Mouse (Mus musculus): ENCODE measurements around the gene Ppp1r17. TPM values are rescaled to one million over a fixed set of nuclear protein-coding genes. Genes with fewer than 3 reads are reported as not detected.

Ppp1r17 gene
- polyA plus RNA-seq, 1 experiment from 2014 or later: 5.6 TPM

DNA sequence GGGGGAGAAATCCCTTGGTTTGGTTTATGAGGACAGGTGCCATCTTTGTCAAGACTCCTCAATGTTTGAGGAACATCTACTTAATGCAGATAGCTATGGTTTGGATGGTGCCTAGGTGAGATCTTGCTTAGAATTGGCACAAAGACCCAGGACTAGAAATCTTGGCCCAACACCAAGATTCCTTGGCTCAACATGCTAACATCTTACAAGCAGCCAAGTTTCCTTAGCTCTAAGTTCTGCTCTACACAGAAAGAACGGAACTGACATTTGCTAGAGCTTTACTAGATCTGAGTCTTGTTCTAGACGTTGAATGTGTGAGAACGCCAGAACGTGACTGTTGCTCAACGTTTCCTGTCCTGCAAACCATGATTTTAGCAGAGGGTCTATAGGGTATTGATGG lies 10.7 kb downstream of the Ppp1r17 start:
- no peak overlapping the region for H3K4me3 ChIP-seq (ENCODE audit: control insufficient read depth in 1 of 2, insufficient read depth in 1 of 2, low read depth in 1 of 2, low read length in 2 of 2)
- H3K27me3 ChIP-seq (ENCODE audit: control insufficient read depth, insufficient read depth, low read length): no peaks in the 10 kb centered on the region
- H3K9ac ChIP-seq (ENCODE audit: low read length): no peak overlapping the region
- H3K4me2 ChIP-seq (ENCODE audit: low read length): no peak overlapping the region
- H3K27ac ChIP-seq (replicated peaks in 1 of 2; ENCODE audit: control insufficient read depth in 1 of 2, insufficient read depth in 1 of 2, low read depth in 2 of 2, low read length in 2 of 2): no peak overlapping the region
- H3K4me1 ChIP-seq (ENCODE audit: control insufficient read depth in 2 of 2, insufficient read depth in 2 of 2, low read length in 2 of 2): no peaks in the 10 kb centered on the region
- no peaks in the 10 kb centered on the region for H3K9me3 ChIP-seq (ENCODE audit: control insufficient read depth, low read length)
- WGBS: 80% methylated on average over 5 of the region's 5 CpGs
- ATAC-seq (ENCODE audit: insufficient number of reproducible peaks, insufficient read depth, low FRiP score, low read depth): no peak
- no peaks in the 10 kb centered on the region for H3K36me3 ChIP-seq (ENCODE audit: control insufficient read depth, insufficient read depth, low read length)

GRCm38 (mm10) chr6:56029986-56030385 lies 12.7 kb downstream of the Ppp1r17 start:
- ATAC-seq (ENCODE audit: insufficient number of reproducible peaks, insufficient read depth, low FRiP score, low read depth): no peak
- Histone ChIP-seq H3K4me1 (ENCODE audit: control insufficient read depth in 2 of 2, insufficient read depth in 2 of 2, low read length in 2 of 2) (no peaks in the 10 kb centered on the region), H3K9me3 (ENCODE audit: control insufficient read depth, low read length) (no peaks in the 10 kb centered on the region), H3K9ac (ENCODE audit: low read length) (no peak overlapping the region), H3K36me3 (ENCODE audit: control insufficient read depth, insufficient read depth, low read length) (no peaks in the 10 kb centered on the region), H3K4me3 (ENCODE audit: control insufficient read depth in 1 of 2, insufficient read depth in 1 of 2, low read depth in 1 of 2, low read length in 2 of 2) (no peak overlapping the region), H3K27me3 (ENCODE audit: control insufficient read depth, insufficient read depth, low read length) (no peaks in the 10 kb centered on the region), H3K27ac (replicated peaks in 1 of 2; ENCODE audit: control insufficient read depth in 1 of 2, insufficient read depth in 1 of 2, low read depth in 2 of 2, low read length in 2 of 2) (no peak overlapping the region), H3K4me2 (ENCODE audit: low read length) (no peak overlapping the region)
- WGBS: 61% methylated on average over 5 of the region's 5 CpGs

GRCm38 (mm10) chr6:56032231-56032630 lies 14.9 kb downstream of the Ppp1r17 start:
- Histone ChIP-seq H3K27ac (replicated peaks in 1 of 2; ENCODE audit: control insufficient read depth in 1 of 2, insufficient read depth in 1 of 2, low read depth in 2 of 2, low read length in 2 of 2) (no peak overlapping the region), H3K9me3 (ENCODE audit: control insufficient read depth, low read length) (no peaks in the 10 kb centered on the region), H3K4me1 (ENCODE audit: control insufficient read depth in 2 of 2, insufficient read depth in 2 of 2, low read length in 2 of 2) (no peaks in the 10 kb centered on the region), H3K9ac (ENCODE audit: low read length) (no peak overlapping the region), H3K27me3 (ENCODE audit: control insufficient read depth, insufficient read depth, low read length) (no peaks in the 10 kb centered on the region), H3K36me3 (ENCODE audit: control insufficient read depth, insufficient read depth, low read length) (no peaks in the 10 kb centered on the region), H3K4me2 (ENCODE audit: low read length) (no peak overlapping the region), H3K4me3 (ENCODE audit: control insufficient read depth in 1 of 2, insufficient read depth in 1 of 2, low read depth in 1 of 2, low read length in 2 of 2) (no peak overlapping the region)
- WGBS: 79% methylated on average over 2 of the region's 2 CpGs
- no peak for ATAC-seq (ENCODE audit: insufficient number of reproducible peaks, insufficient read depth, low FRiP score, low read depth)

DNA sequence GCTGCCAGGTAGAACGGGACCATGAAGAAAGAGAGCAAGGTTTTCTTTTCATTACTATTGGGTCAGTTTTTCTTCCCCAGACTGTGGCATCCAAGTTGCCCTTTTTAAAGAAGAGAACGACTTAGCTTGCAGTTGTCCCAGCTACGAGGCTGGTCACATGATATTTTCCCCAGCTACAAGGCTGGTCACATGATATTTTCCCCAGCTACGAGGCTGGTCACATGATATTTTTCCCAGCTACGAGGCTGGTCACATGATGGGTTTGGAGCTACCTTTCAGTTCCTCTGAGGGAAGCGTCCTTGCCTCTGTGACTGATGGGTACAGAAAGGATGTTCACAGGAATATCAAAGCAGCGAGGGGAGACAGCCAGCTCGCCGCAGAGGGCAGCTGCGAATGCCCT lies 17.8 kb downstream of the Ppp1r17 start:
- no peak for ATAC-seq (ENCODE audit: insufficient number of reproducible peaks, insufficient read depth, low FRiP score, low read depth)
- Histone ChIP-seq H3K9me3 (ENCODE audit: control insufficient read depth, low read length) (no peaks in the 10 kb centered on the region), H3K4me2 (ENCODE audit: low read length) (no peak overlapping the region), H3K4me1 (ENCODE audit: control insufficient read depth in 2 of 2, insufficient read depth in 2 of 2, low read length in 2 of 2) (no peaks in the 10 kb centered on the region), H3K9ac (ENCODE audit: low read length) (no peak overlapping the region), H3K4me3 (ENCODE audit: control insufficient read depth in 1 of 2, insufficient read depth in 1 of 2, low read depth in 1 of 2, low read length in 2 of 2) (no peak overlapping the region), H3K27me3 (ENCODE audit: control insufficient read depth, insufficient read depth, low read length) (no peaks in the 10 kb centered on the region), H3K36me3 (ENCODE audit: control insufficient read depth, insufficient read depth, low read length) (no peaks in the 10 kb centered on the region), H3K27ac (replicated peaks in 1 of 2; ENCODE audit: control insufficient read depth in 1 of 2, insufficient read depth in 1 of 2, low read depth in 2 of 2, low read length in 2 of 2) (no peak overlapping the region)
- 69% methylated on average over 10 of the region's 10 CpGs for WGBS

GRCm38 (mm10) chr6:56039476-56040055 lies 22.3 kb downstream of the Ppp1r17 start:
- WGBS: 68% methylated on average over 4 of the region's 4 CpGs
- no peaks in the 10 kb centered on the region for H3K4me1 ChIP-seq (ENCODE audit: control insufficient read depth in 2 of 2, insufficient read depth in 2 of 2, low read length in 2 of 2)
- H3K36me3 ChIP-seq (ENCODE audit: control insufficient read depth, insufficient read depth, low read length): no peaks in the 10 kb centered on the region
- H3K4me2 ChIP-seq (ENCODE audit: low read length): no peak overlapping the region
- H3K27ac ChIP-seq (replicated peaks in 1 of 2; ENCODE audit: control insufficient read depth in 1 of 2, insufficient read depth in 1 of 2, low read depth in 2 of 2, low read length in 2 of 2): no peak overlapping the region
- H3K4me3 ChIP-seq (ENCODE audit: control insufficient read depth in 1 of 2, insufficient read depth in 1 of 2, low read depth in 1 of 2, low read length in 2 of 2): no peak overlapping the region
- no peaks in the 10 kb centered on the region for H3K9me3 ChIP-seq (ENCODE audit: control insufficient read depth, low read length)
- no peak overlapping the region for H3K9ac ChIP-seq (ENCODE audit: low read length)
- no peaks in the 10 kb centered on the region for H3K27me3 ChIP-seq (ENCODE audit: control insufficient read depth, insufficient read depth, low read length)
- ATAC-seq (ENCODE audit: insufficient number of reproducible peaks, insufficient read depth, low FRiP score, low read depth): no peak

GRCm38 (mm10) chr6:56044270-56044669 lies 27.0 kb downstream of the Ppp1r17 start:
- Histone ChIP-seq H3K4me1 (ENCODE audit: control insufficient read depth in 2 of 2, insufficient read depth in 2 of 2, low read length in 2 of 2) (no peaks in the 10 kb centered on the region), H3K4me3 (ENCODE audit: control insufficient read depth in 1 of 2, insufficient read depth in 1 of 2, low read depth in 1 of 2, low read length in 2 of 2) (no peak overlapping the region), H3K36me3 (ENCODE audit: control insufficient read depth, insufficient read depth, low read length) (no peaks in the 10 kb centered on the region), H3K9ac (ENCODE audit: low read length) (no peak overlapping the region), H3K9me3 (ENCODE audit: control insufficient read depth, low read length) (no peaks in the 10 kb centered on the region), H3K27ac (replicated peaks in 1 of 2; ENCODE audit: control insufficient read depth in 1 of 2, insufficient read depth in 1 of 2, low read depth in 2 of 2, low read length in 2 of 2) (no peak overlapping the region), H3K4me2 (ENCODE audit: low read length) (no peak overlapping the region), H3K27me3 (ENCODE audit: control insufficient read depth, insufficient read depth, low read length) (no peaks in the 10 kb centered on the region)
- 73% methylated on average over 5 of the region's 5 CpGs for WGBS
- ATAC-seq (ENCODE audit: insufficient number of reproducible peaks, insufficient read depth, low FRiP score, low read depth): no peak

- no peak for ATAC-seq (ENCODE audit: insufficient number of reproducible peaks, insufficient read depth, low FRiP score, low read depth)
- H3K9ac ChIP-seq (ENCODE audit: low read length): no peak overlapping the region
- 80% methylated on average over 1 of the region's 1 CpGs for whole genome bisulfite sequencing
- H3K4me1 ChIP-seq (ENCODE audit: control insufficient read depth in 2 of 2, insufficient read depth in 2 of 2, low read length in 2 of 2): no peaks in the 10 kb centered on the region
- H3K27me3 ChIP-seq (ENCODE audit: control insufficient read depth, insufficient read depth, low read length): no peaks in the 10 kb centered on the region
- no peaks in the 10 kb centered on the region for H3K36me3 ChIP-seq (ENCODE audit: control insufficient read depth, insufficient read depth, low read length)
- H3K27ac ChIP-seq (replicated peaks in 1 of 2; ENCODE audit: control insufficient read depth in 1 of 2, insufficient read depth in 1 of 2, low read depth in 2 of 2, low read length in 2 of 2): no peak overlapping the region
- no peak overlapping the region for H3K4me3 ChIP-seq (ENCODE audit: control insufficient read depth in 1 of 2, insufficient read depth in 1 of 2, low read depth in 1 of 2, low read length in 2 of 2)
- no peaks in the 10 kb centered on the region for H3K9me3 ChIP-seq (ENCODE audit: control insufficient read depth, low read length)
- H3K4me2 ChIP-seq (ENCODE audit: low read length): no peak overlapping the region
Observed at GRCm38 (mm10) chr6:56044716-56045115, 27.4 kb downstream of the Ppp1r17 start.

DNA sequence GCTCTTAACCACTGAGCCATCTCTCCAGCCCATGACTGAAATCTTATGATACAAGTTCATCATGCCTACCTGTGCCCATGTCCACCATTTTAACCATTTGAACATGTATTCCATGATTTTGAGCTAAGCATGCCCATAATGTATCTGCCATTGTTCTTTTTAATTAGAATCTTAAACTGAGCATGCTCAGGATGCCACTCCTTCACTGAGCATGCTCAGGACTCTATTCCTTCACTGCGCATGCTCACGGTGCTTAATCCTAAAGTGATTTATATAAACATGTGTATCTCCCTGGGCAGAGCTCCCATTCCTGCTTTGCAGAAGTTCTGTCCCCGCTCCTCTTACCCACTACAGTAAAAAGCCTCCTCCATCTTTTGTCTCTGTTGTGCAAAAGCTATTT lies 31.3 kb downstream of the Ppp1r17 start:
- H3K36me3 ChIP-seq (ENCODE audit: control insufficient read depth, insufficient read depth, low read length): no peaks in the 10 kb centered on the region
- H3K27ac ChIP-seq (replicated peaks in 1 of 2; ENCODE audit: control insufficient read depth in 1 of 2, insufficient read depth in 1 of 2, low read depth in 2 of 2, low read length in 2 of 2): no peak overlapping the region
- ATAC-seq (ENCODE audit: insufficient number of reproducible peaks, insufficient read depth, low FRiP score, low read depth): no peak
- H3K9ac ChIP-seq (ENCODE audit: low read length): no peak overlapping the region
- H3K27me3 ChIP-seq (ENCODE audit: control insufficient read depth, insufficient read depth, low read length): no peaks in the 10 kb centered on the region
- no peaks in the 10 kb centered on the region for H3K9me3 ChIP-seq (ENCODE audit: control insufficient read depth, low read length)
- H3K4me1 ChIP-seq (ENCODE audit: control insufficient read depth in 2 of 2, insufficient read depth in 2 of 2, low read length in 2 of 2): no peaks in the 10 kb centered on the region
- WGBS: 83% methylated on average over 3 of the region's 3 CpGs
- H3K4me3 ChIP-seq (ENCODE audit: control insufficient read depth in 1 of 2, insufficient read depth in 1 of 2, low read depth in 1 of 2, low read length in 2 of 2): no peak overlapping the region
- H3K4me2 ChIP-seq (ENCODE audit: low read length): no peak overlapping the region
